Mouse (Mus musculus): ENCODE results near the gene Phkg1. TPM values are rescaled to one million over a fixed set of nuclear protein-coding genes. Genes with fewer than 3 reads are reported as not detected.
A peak's percentile ranks its signal among the peaks of the same experiment; 100 is the strongest.

Gene Phkg1
- polyA plus RNA-seq, 1 experiment: 1.3 TPM

DNA sequence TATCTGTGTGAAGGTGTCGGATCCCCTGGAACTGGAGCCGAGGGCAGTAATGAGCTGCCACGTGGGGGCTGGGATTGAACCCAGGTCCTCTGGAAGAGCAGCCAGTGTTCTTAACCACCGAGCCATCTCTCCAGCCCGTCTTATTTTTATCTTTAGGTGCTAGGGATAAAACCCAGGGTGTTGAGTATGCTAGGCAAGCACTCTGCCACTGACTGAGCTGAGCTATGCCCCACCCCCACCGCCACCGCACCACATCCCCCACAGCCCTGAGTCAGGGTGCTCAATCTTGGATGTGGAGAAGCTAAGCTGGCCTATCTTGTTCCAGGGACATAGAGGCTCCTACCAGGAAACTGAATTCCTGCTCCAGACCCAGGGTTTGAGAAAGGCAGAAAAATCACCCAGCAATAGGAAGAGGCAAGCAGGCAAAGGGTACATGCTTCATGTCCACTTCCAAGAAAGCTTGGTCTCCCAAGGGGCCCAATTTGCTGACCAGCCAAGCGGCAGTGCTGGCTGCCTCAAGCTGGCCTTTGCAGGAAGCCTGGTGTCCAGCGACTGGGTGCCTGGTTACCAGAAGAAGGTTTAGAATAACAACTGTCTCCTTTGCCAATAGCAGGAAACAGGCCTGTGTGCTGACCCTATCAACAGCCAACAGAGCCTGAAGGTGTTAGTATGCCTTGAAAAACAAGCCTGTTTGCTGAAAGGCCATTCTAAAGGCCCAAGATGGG, 20.5 kb downstream of the Phkg1 start:
- H3K4me1 ChIP-seq (ENCODE audit: control insufficient read depth, insufficient read depth, low read length): no peaks in the 10 kb centered on the region; the same call in 1 of the 2 replicates
- H3K4me3 ChIP-seq (ENCODE audit: insufficient read depth, low read length): no peak overlapping the region
- TF ChIP-seq CTCF (IDR thresholded peaks at IDR 0.05; ENCODE audit: borderline replicate concordance, insufficient read depth, low read length): no peak
- no peak for TF ChIP-seq POLR2A (IDR thresholded peaks at IDR 0.05; ENCODE audit: low read depth, low read length)
- H3K27ac ChIP-seq (ENCODE audit: insufficient read depth, low read length): no peak overlapping the region

DNA sequence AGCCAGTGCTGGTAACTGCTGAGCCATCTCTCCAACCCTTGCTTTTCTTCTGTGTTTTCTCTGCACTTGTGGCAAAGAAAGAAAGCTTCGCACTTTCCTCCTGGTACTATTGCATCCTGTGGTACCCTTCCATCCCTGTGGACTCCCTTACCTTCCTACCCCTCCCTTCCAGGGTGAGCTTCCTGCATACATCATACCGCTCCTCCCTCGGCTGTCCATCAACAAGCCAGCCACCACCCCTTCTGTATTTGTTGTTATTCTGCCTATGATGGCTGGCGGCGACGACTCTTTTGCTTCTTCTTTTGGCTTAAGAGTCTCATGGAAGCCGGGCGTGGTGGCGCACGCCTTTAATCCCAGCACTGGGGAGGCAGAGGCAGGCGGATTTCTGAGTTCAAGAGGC, 23.3 kb downstream of the Phkg1 start:
- Histone ChIP-seq H3K4me1 (ENCODE audit: control insufficient read depth, insufficient read depth, low read length) (no peaks in the 10 kb centered on the region; the same call in 1 of the 2 replicates), H3K4me3 (ENCODE audit: insufficient read depth, low read length) (no peak overlapping the region), H3K27ac (ENCODE audit: insufficient read depth, low read length) (no peak overlapping the region)
- TF ChIP-seq CTCF (IDR thresholded peaks at IDR 0.05; ENCODE audit: borderline replicate concordance, insufficient read depth, low read length): no peak
- TF ChIP-seq POLR2A (IDR thresholded peaks at IDR 0.05; ENCODE audit: low read depth, low read length): no peak

DNA sequence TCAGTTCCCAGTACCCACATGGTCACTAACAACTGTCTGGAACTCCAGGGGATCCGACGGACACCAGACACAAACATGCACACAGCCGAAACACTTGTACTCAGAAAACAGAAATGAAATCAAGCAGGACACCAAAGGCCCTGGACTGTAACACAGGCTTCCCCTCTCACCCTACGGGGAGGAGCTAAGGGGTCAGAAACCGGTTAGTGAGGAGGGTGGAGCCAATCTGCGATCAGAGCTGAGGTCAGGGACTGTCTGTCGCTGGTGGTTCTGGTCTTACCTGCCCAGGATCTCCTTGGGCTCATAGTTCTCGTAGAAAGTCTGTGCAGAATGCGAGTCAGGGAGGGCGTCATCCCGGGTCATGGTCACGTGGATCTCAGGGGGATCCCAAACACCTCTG, 24.4 kb downstream of the Phkg1 start:
- Histone ChIP-seq H3K4me1 (ENCODE audit: control insufficient read depth, insufficient read depth, low read length) (no peaks in the 10 kb centered on the region; the same call in 1 of the 2 replicates), H3K27ac (ENCODE audit: insufficient read depth, low read length) (no peak overlapping the region), H3K4me3 (ENCODE audit: insufficient read depth, low read length) (no peak overlapping the region)
- TF ChIP-seq POLR2A (IDR thresholded peaks at IDR 0.05; ENCODE audit: low read depth, low read length): no peak
- no peak for TF ChIP-seq CTCF (IDR thresholded peaks at IDR 0.05; ENCODE audit: borderline replicate concordance, insufficient read depth, low read length)

DNA sequence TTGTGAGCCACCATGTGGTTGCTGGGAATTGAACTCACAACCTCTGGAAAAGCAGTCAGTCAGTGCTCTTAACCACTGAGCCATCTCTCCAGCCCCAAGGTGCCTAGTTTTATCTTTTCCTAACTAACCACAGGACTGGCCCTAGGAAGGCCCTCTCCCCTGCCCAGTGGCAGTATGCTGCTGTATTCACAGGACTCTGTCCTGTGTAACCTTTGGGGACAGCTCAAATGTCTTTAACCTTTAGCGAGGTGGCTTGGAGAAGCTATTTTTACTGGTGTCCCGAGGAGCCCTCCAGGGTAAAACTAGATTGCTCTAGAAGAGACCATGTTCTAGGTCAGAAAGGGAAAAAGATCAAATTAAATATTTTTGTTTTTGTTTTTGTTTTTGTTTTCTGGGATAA, 27.1 kb downstream of the Phkg1 start:
- H3K4me1 ChIP-seq (ENCODE audit: control insufficient read depth, insufficient read depth, low read length): no peaks in the 10 kb centered on the region
- H3K4me3 ChIP-seq (ENCODE audit: insufficient read depth, low read length): no peak overlapping the region
- no peak overlapping the region for H3K27ac ChIP-seq (ENCODE audit: insufficient read depth, low read length)
- TF ChIP-seq CTCF (IDR thresholded peaks at IDR 0.05; ENCODE audit: borderline replicate concordance, insufficient read depth, low read length): no peak
- TF ChIP-seq POLR2A (IDR thresholded peaks at IDR 0.05; ENCODE audit: low read depth, low read length): no peak

DNA sequence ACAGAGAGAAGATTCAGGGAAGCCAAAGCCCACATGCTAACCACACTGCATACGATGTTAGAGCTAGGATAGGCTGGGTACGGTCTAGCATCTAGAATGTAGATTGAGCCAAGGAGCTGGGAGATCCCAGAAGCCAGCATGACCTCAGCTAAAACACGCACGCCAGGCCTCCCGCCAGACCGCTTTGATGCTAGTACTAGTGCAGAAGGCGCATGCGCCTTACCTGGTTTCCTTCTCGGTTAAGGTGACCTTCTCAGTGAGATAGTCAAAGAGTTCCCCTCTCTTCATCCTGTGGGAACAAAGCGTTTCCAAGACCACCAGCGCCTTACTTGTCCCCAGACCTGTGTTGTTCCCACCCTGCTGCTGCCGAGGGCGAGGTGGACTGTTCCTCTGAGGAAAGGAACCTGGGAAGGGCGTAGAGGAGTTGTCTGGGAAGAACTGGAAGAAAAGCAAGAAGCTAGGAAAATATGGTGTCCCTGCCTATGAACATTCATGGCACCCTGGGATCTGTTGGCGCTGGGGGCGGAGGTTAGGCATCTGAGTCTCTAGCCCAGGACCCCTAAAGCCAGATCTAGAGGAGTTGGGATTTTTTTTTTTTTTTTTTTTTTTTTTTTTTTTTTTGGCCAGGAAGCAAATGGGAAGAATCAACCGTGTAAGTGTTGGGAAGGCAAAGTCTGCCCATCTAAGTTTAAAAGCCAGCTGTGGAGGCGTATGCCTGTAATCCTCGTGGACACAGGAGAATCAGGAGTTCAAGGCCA, 28.9 kb downstream of the Phkg1 start:
- TF ChIP-seq POLR2A (IDR thresholded peaks at IDR 0.05; ENCODE audit: low read depth, low read length) (no peak), CTCF (IDR thresholded peaks at IDR 0.05; ENCODE audit: borderline replicate concordance, insufficient read depth, low read length) (no peak)
- Histone ChIP-seq H3K27ac (ENCODE audit: insufficient read depth, low read length) (no peak overlapping the region), H3K4me3 (ENCODE audit: insufficient read depth, low read length) (no peak overlapping the region), H3K4me1 (ENCODE audit: control insufficient read depth, insufficient read depth, low read length) (no peaks in the 10 kb centered on the region)

DNA sequence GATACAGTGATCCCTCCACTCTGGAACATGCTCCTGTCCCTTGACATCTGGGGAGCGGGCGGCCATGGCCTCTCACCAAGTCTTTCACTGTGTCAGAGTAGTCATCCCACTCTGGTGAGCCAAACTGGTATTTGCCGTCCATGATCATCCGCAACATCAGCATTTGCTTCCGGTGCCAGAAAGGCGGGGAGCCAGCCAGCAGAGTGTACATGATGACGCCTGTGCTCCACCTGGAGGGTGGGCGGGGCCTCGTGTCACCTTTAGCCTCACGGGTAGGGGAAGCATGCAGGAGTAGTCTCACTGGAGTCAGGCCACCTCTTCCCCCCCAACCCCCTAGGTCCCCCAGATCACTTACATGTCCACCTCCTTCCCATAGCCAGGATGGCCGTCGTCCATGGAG, 32.5 kb downstream of the Phkg1 start:
- Histone ChIP-seq H3K4me3 (ENCODE audit: insufficient read depth, low read length) (no peak overlapping the region), H3K27ac (ENCODE audit: insufficient read depth, low read length) (no peak overlapping the region), H3K4me1 (ENCODE audit: control insufficient read depth, insufficient read depth, low read length) (no peaks in the 10 kb centered on the region)
- no peak for TF ChIP-seq POLR2A (IDR thresholded peaks at IDR 0.05; ENCODE audit: low read depth, low read length)
- TF ChIP-seq CTCF (IDR thresholded peaks at IDR 0.05; ENCODE audit: borderline replicate concordance, insufficient read depth, low read length): no peak

DNA sequence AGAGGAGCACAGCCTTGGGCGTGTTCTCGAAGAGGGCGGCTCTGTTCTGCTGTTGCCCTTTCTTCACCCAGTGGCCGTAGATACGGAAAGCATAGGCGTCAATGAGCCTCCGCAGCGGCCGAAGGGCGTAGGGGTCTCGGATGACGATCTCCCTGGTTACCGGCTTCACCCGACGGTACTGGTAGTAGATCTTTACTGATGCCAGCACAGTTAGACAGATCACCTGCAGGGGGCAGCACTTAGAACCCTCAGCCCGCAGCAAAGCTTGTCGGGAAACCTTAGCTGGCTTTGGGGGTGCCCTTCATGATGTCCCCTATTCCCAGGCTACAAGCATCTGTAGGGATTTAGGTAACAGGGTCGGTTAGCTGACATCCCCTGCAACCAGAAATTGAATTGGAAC, 33.9 kb downstream of the Phkg1 start:
- TF ChIP-seq CTCF (IDR thresholded peaks at IDR 0.05; ENCODE audit: borderline replicate concordance, insufficient read depth, low read length): no peak
- no peak for TF ChIP-seq POLR2A (IDR thresholded peaks at IDR 0.05; ENCODE audit: low read depth, low read length)
- H3K4me3 ChIP-seq (ENCODE audit: insufficient read depth, low read length): no peak overlapping the region

DNA sequence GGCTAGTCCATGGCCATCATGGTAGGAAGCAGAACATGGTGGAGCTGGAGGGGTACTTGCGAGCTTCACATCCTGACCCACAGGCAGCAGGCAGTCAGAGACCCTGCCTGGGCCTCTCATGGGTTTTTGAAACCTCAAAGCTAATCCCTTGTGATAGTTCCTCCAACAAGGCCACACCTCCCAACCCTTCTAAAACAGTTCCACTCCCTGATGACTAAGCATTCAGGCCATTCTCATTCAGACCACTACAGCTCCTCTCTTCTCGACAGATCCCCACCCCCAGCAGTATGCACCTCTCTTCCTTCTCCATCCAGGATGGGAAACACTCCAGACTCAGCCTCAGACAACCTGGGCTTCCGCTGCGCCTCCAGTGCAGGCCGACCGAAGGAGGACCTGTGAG, 36.0 kb downstream of the Phkg1 start:
- no peaks in the 10 kb centered on the region for H3K4me1 ChIP-seq (ENCODE audit: control insufficient read depth, insufficient read depth, low read length)

More for the DNA sequence above, 33.9 kb downstream of the Phkg1 start:
- no peaks in the 10 kb centered on the region for H3K4me1 ChIP-seq (ENCODE audit: control insufficient read depth, insufficient read depth, low read length)
- no peak overlapping the region for H3K27ac ChIP-seq (ENCODE audit: insufficient read depth, low read length)

DNA sequence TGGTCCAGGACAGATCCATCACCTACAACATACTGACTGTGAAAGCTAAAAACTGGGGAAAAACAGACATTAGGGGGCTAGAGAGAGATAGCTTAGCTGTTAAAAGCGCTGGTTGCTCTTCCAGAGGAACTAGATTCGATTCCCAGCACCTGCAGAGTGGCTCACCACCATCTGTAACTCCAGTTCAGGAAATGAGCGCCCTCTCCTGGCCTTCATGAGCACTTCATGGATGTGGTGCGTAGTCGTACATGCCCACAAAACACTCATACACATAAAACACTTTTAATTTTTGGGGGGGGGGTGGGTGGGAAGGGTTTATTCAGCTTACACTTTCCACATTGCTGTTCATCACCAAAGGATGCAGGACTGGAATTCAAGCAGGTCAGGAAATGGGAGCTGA, 41.9 kb downstream of the Phkg1 start:
- no peak overlapping the region for H3K4me3 ChIP-seq (ENCODE audit: insufficient read depth, low read length)
- TF ChIP-seq POLR2A (IDR thresholded peaks at IDR 0.05; ENCODE audit: low read depth, low read length) (no peak), CTCF (IDR thresholded peaks at IDR 0.05; ENCODE audit: borderline replicate concordance, insufficient read depth, low read length) (peak; percentile 16; the same call in 1 of the 2 replicates)
- H3K4me1 ChIP-seq (ENCODE audit: control insufficient read depth, insufficient read depth, low read length): no peaks in the 10 kb centered on the region
- H3K27ac ChIP-seq (ENCODE audit: insufficient read depth, low read length): no peak overlapping the region

More for the DNA sequence above, 36.0 kb downstream of the Phkg1 start:
- no peak overlapping the region for H3K4me3 ChIP-seq (ENCODE audit: insufficient read depth, low read length)
- TF ChIP-seq POLR2A (IDR thresholded peaks at IDR 0.05; ENCODE audit: low read depth, low read length) (no peak), CTCF (IDR thresholded peaks at IDR 0.05; ENCODE audit: borderline replicate concordance, insufficient read depth, low read length) (no peak)
- no peak overlapping the region for H3K27ac ChIP-seq (ENCODE audit: insufficient read depth, low read length)

DNA sequence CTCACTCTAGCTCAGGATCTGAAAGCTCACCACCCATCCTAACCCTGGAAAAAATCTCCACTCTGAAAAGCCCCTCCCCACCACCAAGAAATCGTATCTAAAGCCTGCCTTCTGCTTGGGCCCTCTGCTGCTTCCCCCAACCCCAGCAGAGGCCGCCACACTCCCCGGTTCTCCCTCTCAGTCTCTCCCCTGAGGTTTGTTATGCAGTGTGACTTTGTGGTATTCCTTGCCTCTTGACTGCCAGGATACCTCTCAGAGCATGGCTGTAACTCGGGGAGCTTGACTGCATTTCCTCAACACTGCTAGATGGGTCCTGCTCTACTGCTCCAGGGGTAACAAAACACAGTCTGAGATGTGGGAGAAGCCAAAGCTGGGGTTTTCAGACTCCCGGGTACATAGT, 43.2 kb downstream of the Phkg1 start:
- TF ChIP-seq POLR2A (IDR thresholded peaks at IDR 0.05; ENCODE audit: low read depth, low read length): no peak
- no peak for TF ChIP-seq CTCF (IDR thresholded peaks at IDR 0.05; ENCODE audit: borderline replicate concordance, insufficient read depth, low read length)
- Histone ChIP-seq H3K27ac (ENCODE audit: insufficient read depth, low read length) (no peak overlapping the region), H3K4me3 (ENCODE audit: insufficient read depth, low read length) (no peak overlapping the region), H3K4me1 (ENCODE audit: control insufficient read depth, insufficient read depth, low read length) (no peaks in the 10 kb centered on the region)
